Mouse (Mus musculus): Measurements from ENCODE around the gene Olfr843.

Olfr843 gene

GRCm38 (mm10) chr9:19251887-19252286 is at the start of gene Olfr843:
TSS of gene Olfr843 (minus strand) at chr9:19251987.
- no peak for DNase-seq (ENCODE audit: low spot score in 2 of 2)

Measured in spleen, postnatal 36 days (tissue).